Mouse (Mus musculus): ENCODE data around the gene Prkci.

Gene Prkci

DNA sequence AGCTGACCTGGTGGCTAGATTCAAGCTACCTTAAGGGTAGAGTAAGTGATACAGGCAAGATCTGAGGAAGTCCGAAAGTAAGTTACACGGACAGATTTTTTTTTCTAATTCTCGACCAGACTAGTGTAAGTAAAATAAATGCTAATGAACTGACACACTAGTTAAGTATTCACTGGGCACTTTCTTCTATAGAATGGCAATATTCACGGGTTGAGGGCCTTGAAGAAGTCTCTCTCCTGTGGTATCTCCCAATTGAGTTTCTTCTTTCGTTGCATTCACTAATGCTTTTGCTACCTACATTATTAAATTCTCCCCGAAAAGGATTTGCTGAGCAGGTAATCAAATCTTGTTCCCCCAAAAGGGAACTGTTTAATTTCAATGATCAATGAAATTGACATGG, 688 bp upstream of the Prkci start:
- peak; percentile 26 for DNase-seq (ENCODE audit: low spot score)

- peak; percentile 48 for DNase-seq (ENCODE audit: low spot score)
These were observed 546 bp downstream of the Prkci start for GRCm38 (mm10) chr3:30995899-30996687.

- DNase-seq (ENCODE audit: low spot score), result no peak
These were observed 1.1 kb downstream of the Prkci start for GRCm38 (mm10) chr3:30996688-30997014.

GRCm38 (mm10) chr3:30999401-31000017, 4.0 kb downstream of the Prkci start:
- DNase-seq (ENCODE audit: low spot score), result no peak

DNA sequence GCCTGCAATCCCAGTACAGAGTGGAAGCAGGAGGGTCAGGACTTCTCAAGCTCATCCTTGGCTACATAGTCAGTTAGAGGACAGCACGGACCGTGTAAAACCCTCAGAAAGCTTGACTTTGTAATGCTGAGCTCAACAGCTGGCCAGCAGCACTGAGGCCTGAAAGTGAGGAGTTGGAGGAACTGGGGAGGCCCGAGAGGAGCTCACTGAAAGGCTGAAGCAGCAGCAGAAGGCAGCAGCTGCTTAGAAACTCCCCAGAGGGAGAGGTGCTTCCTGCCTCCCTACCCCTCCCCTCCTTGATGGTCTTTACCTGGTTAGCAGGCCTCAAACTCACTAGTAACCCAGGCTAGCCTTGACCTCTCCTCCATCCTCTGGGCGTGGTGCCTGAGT, 4.5 kb downstream of the Prkci start:
- no peak for DNase-seq (ENCODE audit: low spot score)

DNA sequence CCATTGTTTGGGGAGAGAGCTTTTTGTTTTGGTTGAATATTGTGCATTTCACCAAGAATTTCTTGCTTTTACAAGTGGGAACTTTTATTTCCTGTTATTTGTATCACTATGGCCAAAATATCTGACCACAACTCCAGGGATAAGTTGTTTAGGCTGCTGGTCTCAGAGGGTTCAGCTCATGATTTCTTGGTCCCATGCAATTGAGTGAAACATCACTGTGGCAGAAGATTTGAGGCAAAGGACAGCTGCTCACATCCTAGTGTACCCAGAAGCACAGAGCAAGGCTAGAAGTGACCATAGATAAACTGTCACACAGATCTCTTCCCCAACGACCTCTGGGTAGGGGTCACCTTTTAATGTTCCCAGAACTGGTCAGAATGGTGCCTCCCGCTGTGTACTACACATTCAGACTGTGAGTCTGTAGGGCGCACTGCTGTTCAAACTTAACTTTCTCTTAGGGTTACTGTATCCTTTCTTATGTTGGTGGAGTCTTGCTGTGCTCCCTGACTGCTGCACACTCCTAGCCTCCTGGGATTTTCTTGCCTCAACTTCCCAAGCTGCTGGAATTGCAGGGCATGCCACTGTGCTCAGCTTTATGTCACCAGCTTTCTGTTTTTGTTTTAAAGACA, 5.6 kb downstream of the Prkci start:
- DNase-seq (ENCODE audit: low spot score), result no peak

GRCm38 (mm10) chr3:31004320-31005209, 9.0 kb downstream of the Prkci start:
- DNase-seq (ENCODE audit: low spot score), result no peak

GRCm38 (mm10) chr3:31014374-31014773, 18.8 kb downstream of the Prkci start:
- no peak for DNase-seq (ENCODE audit: low spot score)

DNA sequence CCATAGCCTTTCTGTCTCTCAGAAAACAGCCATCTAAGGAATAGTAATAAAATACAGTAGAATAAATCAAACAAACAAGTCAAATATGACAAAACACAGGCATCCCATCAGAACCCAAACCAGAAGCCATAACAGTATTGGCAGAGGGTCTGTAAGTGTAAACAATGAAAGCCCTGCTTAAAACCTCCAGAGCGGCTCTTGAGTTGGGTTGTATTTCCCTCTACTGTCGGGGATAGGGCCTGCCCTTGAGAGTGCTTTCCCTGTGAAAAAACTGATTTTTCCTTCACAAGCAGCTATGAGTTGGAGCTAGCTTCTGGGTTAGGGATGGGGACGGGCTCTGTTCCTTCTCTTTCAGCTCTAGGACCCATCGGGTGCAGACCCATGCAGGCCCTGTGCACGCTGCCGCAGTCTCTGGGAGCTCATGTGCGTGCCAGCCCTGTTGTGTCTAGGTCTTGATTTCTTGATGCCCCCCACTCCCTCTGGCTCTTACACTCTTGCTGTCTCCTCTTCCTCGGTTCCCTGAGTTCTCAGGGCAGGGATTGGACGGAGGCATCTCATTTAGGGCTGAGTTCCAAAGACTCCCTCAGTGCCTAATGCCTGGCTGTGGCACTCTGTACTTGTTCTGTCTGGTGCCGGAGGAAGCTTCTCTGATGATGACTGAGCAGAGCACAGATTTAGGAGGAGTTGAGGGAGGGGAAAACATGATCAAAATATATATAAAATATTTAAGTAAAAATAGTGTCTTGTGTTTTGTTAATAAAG, 20.3 kb downstream of the Prkci start:
- DNase-seq (ENCODE audit: low spot score), result no peak

DNA sequence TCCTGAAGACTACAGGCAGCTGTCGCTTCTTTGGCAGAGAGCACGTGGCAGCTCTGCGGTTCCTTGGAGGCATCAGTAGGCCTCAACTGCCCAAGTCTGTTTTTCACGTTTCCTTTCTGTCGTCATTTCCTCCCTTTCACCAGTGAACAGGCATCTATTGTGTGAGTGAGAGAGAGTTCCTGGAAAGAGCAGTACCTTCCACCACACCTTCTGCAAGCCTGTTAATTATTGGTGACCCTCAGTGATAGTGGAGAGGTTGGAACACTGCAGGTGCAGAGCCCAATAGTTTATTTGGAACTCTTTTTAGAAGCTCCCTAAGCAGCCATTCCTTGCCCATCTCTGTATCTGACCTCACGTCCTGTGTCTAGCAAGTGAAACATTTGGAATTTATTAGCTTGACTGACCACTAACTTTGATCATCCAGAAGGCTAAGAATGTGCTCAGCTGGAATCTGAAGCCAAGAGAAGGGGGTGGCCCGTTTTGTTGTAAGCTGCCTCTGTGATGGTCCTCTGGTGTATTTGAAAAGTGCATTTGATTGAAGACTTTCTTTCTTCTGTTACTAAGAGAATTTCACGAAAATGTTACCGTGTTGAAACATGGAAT, 21.1 kb downstream of the Prkci start:
- DNase-seq (ENCODE audit: low spot score), result no peak

GRCm38 (mm10) chr3:31017652-31018051, 22.1 kb downstream of the Prkci start:
- DNase-seq (ENCODE audit: low spot score), result no peak

DNA sequence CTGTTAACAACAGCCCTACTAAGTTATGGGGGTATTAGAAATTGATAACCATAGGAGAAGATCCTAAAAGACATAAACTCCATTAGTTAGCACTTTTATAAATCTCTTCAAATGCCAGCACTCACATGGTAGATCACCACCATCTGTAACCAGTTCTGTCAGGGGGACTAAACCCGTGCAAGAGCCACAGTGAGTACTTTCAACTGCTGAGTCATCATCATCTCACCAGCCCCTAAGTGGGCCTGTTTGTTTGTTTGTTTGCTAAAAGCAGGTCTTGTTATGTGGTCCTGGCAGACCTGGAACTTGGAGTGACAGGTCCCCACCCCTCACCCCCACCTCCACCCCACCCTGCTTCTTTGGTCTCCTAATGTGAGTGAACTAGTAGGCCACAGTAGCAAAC, 23.7 kb downstream of the Prkci start:
- DNase-seq (ENCODE audit: low spot score), result no peak

DNA sequence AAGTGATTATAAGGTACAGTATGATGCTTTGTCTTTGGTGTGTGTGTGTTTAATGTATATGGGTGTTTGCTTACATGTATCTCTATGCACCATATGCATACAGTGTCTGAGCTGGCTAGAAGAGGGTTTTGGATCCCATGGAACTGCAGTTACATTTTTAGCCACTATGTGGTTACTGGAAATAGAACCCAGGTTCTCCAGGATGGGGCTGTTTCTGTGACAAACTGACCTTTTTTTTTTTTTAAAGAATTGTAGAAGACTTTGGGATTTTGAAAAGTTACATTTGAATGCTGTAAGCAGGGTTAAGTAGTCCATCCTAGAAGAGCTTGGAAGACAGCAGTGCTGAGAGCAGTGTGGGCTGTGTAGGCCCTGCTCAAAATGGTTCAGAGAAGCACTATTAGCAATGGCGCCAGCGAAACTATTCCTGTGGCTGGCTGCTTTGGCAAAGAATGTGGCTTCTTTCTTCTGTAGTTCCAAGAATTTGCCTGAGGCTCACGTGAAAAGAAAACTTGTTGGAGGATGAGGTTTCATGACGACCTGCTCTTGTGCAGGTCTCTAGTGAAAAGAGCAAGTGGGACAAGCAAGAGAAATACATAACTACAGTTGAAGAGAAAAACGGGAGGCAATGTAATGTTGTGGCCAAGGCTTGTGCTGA, 24.4 kb downstream of the Prkci start:
- no peak for DNase-seq (ENCODE audit: low spot score)

DNA sequence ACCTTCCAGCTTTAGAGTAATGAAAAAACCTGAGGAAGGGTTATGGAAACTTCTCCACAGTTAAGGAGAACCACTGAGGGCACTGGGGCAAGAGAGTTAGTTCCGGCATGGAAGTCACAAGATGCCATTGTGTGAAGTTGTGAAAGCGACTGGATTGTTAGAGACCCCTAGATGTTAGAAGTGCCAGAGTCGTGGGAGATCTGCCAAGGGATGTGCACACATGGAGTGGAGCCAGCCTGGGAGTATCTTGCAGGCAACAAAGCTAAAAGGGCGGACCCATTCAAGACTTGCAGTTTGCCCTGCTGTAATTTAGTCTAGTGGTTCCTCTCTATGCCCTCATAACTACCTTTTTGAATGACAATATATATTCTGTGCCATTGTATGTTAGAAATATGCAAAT, 25.1 kb downstream of the Prkci start:
- DNase-seq (ENCODE audit: low spot score), result no peak

DNA sequence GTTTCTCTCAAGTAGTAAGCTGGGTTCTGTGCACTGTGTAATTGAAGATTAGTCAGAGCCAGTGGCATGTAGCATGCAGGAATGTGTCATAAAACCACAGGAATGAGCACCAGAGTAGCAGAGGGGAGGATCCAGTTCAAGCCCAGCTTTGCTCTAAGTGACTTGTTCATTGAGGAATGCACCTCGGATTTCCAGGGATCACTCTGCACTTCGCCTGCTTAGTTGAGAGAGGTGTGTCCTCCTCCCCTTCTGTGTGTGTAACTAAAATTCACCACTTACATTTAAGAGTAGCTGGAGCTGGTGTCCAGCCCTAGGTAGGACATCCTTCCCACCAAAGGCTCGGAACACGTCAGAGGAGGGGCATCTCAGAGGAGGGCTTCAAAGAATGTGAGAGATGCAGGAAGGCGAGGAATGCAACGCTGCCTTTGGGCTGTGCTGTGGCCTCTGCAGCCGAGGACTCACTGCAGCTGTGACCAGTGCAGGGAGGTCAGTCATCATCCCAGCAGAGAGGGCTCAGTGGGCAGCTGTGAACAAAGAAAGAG, 27.4 kb downstream of the Prkci start:
- DNase-seq (ENCODE audit: low spot score), result peak; percentile 43

DNA sequence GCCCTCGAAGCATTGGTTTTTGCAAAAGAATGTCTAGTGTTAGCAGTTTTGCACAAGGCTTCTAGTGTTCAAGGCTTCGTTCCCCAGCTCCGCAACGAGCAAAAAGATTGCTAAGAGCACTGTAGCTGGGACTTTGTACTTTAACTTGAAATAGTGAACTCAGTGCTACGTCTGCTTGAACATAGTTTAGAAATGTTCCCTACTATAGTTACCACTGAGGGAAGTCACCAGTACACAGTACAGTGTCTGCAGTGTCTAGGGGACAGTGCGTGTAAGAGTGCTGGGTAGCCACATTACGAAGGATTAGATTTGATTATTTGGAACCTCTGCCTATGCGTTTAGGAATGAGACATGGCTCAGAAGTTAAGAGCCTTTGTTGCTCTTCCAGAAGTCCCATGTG, 32.2 kb downstream of the Prkci start:
- DNase-seq (ENCODE audit: low spot score), result no peak

DNA sequence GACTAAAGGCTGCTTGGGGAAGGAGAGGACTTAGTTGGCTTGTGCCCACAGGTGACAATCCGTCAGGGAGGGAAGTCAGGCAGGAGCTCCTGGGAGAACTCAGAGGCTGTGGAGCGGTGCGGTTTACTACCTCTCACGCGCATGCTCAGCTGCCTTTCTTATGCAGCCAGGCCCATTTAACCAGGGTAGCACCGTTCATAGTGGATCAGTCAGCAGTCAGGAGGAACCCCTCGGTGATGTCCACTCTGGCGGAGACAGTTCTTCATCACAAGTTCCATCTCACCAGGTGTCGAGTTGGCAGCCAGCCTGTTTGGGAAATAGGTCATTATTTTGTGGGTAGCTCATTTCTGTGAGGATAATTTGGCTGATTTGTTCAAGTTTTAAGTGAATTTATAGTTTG, 36.1 kb downstream of the Prkci start:
- no peak for DNase-seq (ENCODE audit: low spot score)

- no peak for DNase-seq (ENCODE audit: low spot score)
These were observed 38.1 kb downstream of the Prkci start for GRCm38 (mm10) chr3:31033644-31034043.

- no peak for DNase-seq (ENCODE audit: low spot score)
These were observed 42.3 kb downstream of the Prkci start for GRCm38 (mm10) chr3:31037851-31038250.

- DNase-seq (ENCODE audit: low spot score), result no peak
These were observed 43.1 kb downstream of the Prkci start for GRCm38 (mm10) chr3:31038689-31039088.

- DNase-seq (ENCODE audit: low spot score), result no peak
These were observed 47.4 kb downstream of the Prkci start for GRCm38 (mm10) chr3:31042992-31043391.
